Mouse (Mus musculus): ENCODE measurements around the gene Ppm1g.

The Ppm1g gene

GRCm38 (mm10) chr5:31192045-31192938, 28.2 kb downstream of the Ppm1g start:
- DNase-seq, result no peak

DNA sequence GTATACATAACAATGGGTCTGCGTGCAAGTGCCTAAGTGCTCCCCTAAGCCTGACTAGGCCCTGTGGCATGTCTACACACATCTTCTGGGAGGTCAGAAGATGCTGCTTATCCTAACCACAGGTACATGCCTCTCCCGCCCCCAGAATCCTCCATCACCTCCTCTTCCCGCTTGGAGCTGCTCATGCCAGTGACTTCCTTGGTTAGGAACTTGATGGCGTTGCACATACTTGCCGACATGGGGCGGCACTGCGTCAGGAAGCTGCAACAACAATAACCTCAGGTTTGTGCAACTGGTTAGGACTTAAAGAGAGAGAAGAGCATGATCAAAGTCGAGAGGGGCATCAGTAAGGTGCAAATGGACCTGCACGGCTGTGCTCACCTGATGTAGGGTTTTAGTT, 30.3 kb downstream of the Ppm1g start:
- DNase-seq, result no peak

DNA sequence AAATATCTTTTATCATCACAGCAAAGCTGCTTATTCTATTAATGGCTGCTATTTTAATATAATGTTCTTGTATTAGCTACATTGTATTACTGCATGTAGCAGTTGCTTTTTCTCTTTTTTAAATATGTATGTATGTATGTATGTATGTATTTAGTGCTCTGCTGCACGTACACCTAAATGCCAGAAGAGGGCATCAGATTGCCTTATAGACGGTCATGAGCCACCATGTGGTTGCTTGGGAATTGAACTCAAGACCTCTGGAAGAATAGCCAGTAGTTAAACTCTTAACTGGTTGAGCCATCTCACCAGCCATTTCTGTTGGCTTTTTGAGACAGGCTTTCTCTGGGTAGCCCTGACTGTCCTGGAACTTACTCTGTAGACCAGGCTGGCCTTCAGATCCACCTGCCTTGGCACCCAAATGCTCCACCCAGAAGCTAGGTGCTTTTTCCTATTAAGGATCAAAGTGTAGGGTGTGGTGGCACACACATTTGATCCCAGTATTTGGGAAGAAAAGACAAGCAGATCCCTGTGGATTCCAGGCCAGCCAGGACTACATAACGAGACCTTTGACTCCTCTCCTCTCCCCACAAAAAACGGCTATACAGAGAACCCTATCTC, 32.2 kb downstream of the Ppm1g start:
- no peak for DNase-seq

- no peak for DNase-seq
Measured at GRCm38 (mm10) chr5:31183678-31184077, 36.8 kb downstream of the Ppm1g start.

- DNase-seq, result no peak
Measured at GRCm38 (mm10) chr5:31181183-31181770, 39.2 kb downstream of the Ppm1g start.

DNA sequence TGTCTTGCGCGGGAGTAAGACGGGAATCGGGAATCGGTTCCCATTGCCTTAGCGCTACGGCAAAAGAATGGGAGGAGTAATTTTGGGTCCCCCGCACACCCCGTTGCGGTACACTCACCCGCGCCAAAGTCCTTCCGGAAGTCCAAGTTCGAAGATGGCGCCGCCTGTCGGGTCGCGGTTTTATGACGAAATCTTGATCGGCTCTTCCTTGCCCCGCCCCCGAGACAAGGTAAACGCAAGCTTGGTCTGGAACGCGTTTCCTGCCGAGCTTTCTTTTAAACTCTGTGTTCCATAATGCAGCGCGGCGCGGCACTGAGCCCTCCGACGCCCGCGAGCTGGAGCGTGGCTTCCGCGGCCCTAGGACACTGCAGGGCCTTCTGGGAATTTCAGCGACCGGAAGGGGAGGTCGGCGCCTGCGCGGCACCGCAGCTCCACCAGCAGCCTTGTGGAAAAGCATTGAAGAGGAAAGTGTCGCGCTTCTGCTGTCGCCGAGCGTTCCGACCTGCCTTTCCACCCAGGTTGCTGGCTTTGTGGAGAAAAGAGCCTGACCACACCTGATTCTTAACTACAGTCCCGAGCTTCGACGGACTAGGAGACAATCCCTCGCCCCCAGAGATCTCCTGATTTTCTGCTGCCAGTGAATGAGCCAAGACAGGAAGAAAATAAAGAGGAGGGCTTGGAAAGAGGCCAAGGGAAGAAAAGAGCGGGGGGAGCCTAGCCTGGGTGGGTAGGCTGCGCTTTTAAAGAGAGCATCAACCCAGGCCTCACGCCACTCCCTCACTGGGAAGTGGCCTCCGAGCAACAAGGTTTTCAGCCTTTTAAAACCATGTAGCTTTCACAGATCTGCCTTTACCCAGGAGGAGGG, 40.5 kb downstream of the Ppm1g start, which contains the start of the genes Gm29609 and Gtf3c2:
TSS of gene Gm29609 (minus strand) at position 146 of the 865 bp plus-strand sequence.
TSS of gene Gtf3c2 (minus strand) at position 379 of the 865 bp plus-strand sequence.
- peak; percentile 96 for DNase-seq

GRCm38 (mm10) chr5:31179301-31179765, 41.2 kb downstream of the Ppm1g start:
- DNase-seq, result no peak

DNA sequence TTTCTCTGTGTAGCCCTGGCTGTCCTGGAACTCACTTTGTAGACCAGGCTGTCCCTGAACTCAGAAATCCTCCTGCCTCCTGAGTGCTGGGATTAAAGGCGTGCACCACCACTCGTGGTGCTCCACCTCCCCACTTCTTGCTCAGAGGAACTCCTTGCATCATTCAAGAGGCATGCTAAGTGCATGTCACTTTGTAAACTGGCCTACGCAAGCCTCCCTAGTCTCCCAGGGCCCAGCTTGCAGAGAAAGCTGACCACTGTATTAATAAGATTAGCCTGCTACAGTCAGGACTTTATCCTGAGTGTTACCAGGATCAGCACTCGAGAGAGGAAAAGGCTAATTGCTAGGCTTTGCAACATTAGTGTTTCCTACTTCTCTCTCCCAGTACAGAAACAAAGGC, 51.9 kb downstream of the Ppm1g start:
- DNase-seq, result no peak

DNA sequence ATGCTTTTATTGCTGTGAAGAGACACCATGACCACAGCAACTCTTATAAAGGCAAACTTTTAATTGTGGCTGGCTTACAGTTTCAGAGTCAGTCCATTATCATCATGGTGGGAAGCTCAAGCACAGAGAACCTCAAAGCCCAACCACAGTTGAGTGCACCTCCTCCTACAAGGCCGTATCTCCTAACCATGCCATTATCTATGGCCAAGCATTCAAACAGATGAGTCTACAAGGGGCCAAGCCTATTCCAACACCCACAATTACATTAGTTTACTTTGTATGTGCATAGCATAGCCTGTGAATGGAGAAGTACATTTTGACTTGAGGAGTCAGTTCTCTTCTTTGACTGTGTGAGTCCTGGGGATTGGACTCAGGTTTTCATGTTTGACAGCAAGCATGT, 55.6 kb downstream of the Ppm1g start:
- DNase-seq, result no peak

- no peak for DNase-seq
Measured at GRCm38 (mm10) chr5:31162462-31162861, 58.0 kb downstream of the Ppm1g start.

DNA sequence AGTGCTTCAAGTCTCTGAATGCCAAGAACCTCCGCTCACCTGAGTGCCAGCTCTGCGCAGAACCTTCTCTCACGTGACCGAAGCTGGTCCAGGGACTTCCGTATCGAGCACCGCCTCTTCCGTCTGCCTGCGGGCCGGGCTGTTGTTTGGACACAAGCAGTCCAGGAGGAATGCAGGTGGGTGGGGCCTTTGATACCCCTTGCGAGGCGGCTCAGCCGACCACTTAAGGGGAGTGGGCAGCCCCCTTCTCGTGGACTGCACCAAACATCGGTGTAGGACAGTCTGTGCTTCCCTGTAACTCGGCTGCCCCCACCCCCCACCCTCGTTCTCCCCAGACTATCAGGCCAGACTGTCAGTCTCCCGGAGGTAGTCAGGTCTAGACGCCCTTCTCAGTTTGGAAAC, 66.3 kb downstream of the Ppm1g start, which contains the start of gene Mpv17:
TSS of gene Mpv17 (minus strand) at position 100 of the 402 bp plus-strand sequence.
- DNase-seq, result peak; percentile 91

DNA sequence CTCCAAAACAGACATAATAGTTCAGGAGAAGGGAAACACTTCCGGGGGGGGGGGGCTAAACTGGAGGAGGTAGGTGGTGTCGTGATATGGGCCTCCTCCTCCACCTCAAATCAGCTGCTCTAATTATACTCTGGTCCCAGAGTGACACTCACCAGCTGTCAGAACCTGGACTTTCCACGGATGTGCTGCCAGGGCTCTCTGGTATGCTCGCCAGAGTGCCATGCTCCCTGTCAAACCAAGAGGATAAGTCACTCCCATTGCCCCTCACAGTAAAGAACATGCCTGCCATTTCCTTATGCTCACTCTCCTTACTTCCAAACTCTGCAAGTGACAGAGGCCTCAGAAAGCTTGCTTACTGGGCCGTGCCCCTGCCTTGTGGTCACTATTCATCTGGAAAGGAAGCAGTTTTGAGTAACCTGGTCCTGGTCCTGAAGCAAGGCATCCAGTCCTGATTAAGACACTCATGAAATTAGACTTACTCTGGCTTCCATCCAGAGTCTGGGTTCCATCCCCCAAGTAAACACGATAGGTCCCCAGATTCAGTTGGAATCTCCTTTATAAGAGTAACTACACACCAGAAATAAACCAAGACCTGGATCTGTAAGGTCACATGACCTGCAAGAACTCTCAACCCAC, 66.9 kb downstream of the Ppm1g start:
- DNase-seq, result no peak
